22 mouse cellular contexts compared by ENCODE assay signal in the genomic region with DNA sequence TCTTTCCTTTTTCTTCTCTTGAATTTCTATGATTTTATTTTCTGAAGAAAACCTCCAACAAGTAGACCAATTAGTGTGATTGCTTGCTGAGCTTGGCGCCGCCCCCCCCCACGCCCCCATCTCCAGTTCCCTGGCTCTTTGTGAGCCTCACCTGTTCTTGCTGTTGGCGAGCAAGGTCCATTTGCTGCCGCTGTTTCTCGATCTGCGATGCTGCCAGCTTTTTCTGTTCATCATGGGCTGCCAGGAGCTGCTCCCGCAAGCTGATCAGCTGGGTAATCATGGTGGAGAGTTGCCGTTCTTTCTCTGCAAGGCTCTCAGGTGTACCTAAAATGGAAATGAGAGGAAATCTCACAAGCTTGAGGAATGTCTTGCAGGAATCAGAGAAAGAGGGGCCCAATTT.
A peak's percentile ranks its signal among the peaks of the same experiment; 100 is the strongest.
DNase-seq lines count a peak whose midpoint lies in the region; ATAC-seq and TF ChIP-seq lines count a peak whose summit lies in the region.
"Had no signal": no experiment of that assay in that cellular context is flagged by ENCODE, and none has a peak within 500 bp of the region (broad histone marks: within the 10 kb centered on the region; RNA-seq: fewer than 3 reads in every experiment).

No protein-coding gene starts in this region.

- ATAC-seq in liver, embryonic 11.5 days (replicated peaks; ENCODE audit: low FRiP score) = no peak
- ATAC-seq: activated CD4-positive, CD25-positive, alpha-beta regulatory T cell, adult 4 months; forebrain, embryonic 15.5 days; intestine, postnatal 0 days had no signal

- H3K27me3 ChIP-seq in liver, adult 2 months (ENCODE audit: control insufficient read depth, insufficient read depth, low read length) = no peaks in the 10 kb centered on the region
- H3K27me3 ChIP-seq in liver, embryonic 11.5 days (replicated peaks; ENCODE audit: control insufficient read depth, insufficient read depth, low read length) = no peaks in the 10 kb centered on the region
- H3K27me3 ChIP-seq: forebrain, embryonic 12.5 days; heart, embryonic 13.5 days; hindbrain, embryonic 12.5 days; hindbrain, embryonic 15.5 days had no signal

- TF ChIP-seq CTCF in liver, adult 2 months (IDR thresholded peaks at IDR 0.05; ENCODE audit: low read depth, low read length) = no peak

- no peak for TF ChIP-seq POLR2A in liver, adult 2 months (IDR thresholded peaks at IDR 0.05; ENCODE audit: extremely low read depth, insufficient read depth, low read length)

- intact Hi-C loops in gastrocnemius, postnatal 14 days (cut with DNase I; ENCODE audit: low total_unique reads) = no loop called here

- no peaks in the 10 kb centered on the region for H3K9me3 ChIP-seq in liver, embryonic 11.5 days (ENCODE audit: control insufficient read depth, low read length)
- H3K9me3 ChIP-seq: embryonic facial prominence, embryonic 12.5 days; embryonic facial prominence, embryonic 15.5 days; forebrain, embryonic 12.5 days; forebrain, embryonic 15.5 days; heart, embryonic 10.5 days; heart, embryonic 13.5 days; hindbrain, embryonic 12.5 days; hindbrain, embryonic 15.5 days had no signal

- no peak overlapping the region for H3K4me3 ChIP-seq in liver, adult 2 months (ENCODE audit: insufficient read depth, low read depth, low read length)
- no peak overlapping the region for H3K4me3 ChIP-seq in liver, embryonic 11.5 days (ENCODE audit: low read depth, low read length)
- H3K4me3 ChIP-seq: embryonic facial prominence, embryonic 12.5 days; embryonic facial prominence, embryonic 15.5 days; forebrain, embryonic 12.5 days; forebrain, embryonic 15.5 days; gastrocnemius, adult 2 months; heart, adult 2 months; heart, embryonic 10.5 days; heart, embryonic 13.5 days; hindbrain, embryonic 12.5 days; hindbrain, embryonic 15.5 days had no signal

- H3K9ac ChIP-seq in liver, adult 2 months (ENCODE audit: low read depth, low read length) = no peak overlapping the region
- H3K9ac ChIP-seq in liver, embryonic 11.5 days (ENCODE audit: low read depth, low read length) = no peak overlapping the region
- H3K9ac ChIP-seq: embryonic facial prominence, embryonic 12.5 days; embryonic facial prominence, embryonic 15.5 days; forebrain, embryonic 12.5 days; forebrain, embryonic 15.5 days; heart, embryonic 13.5 days; hindbrain, embryonic 12.5 days; hindbrain, embryonic 15.5 days had no signal

- peak; percentile 34 to 35 for DNase-seq in cerebellum, postnatal 10 days
- DNase-seq in cerebellum, adult 9-10 months = no peak
- peak; percentile 5 for DNase-seq in gastrocnemius, postnatal 14 days
- no peak for DNase-seq in gastrocnemius, adult 18-20 months (ENCODE audit: low spot score)
- DNase-seq in liver, adult 2 months (ENCODE audit: extremely low read depth, low read depth, low spot score) = peak; percentile 61
- DNase-seq in liver, embryonic 11.5 days (ENCODE audit: low spot score) = no peak
- DNase-seq: adrenal gland, adult 8-10 months; adrenal gland, postnatal 25 days; cerebellum, adult 18-20 months; gastrocnemius, adult 2 months; gastrocnemius, postnatal 25 days; heart, adult 2 months had no signal

- 36% methylated on average over 9 of the region's 9 CpGs for WGBS in liver, adult 2 months
- WGBS in liver, embryonic 11.5 days = 84% methylated on average over 9 of the region's 9 CpGs

- peaks cover 4% of the 10 kb centered on the region; the same call in 1 of the 2 replicates for H3K36me3 ChIP-seq in liver, adult 2 months (ENCODE audit: control insufficient read depth, insufficient read depth, low read length)
- H3K36me3 ChIP-seq in liver, embryonic 11.5 days (ENCODE audit: control insufficient read depth, insufficient read depth, low read length) = no peaks in the 10 kb centered on the region
- H3K36me3 ChIP-seq: embryonic facial prominence, embryonic 12.5 days; embryonic facial prominence, embryonic 15.5 days; forebrain, embryonic 12.5 days; forebrain, embryonic 15.5 days; heart, embryonic 10.5 days; heart, embryonic 13.5 days; hindbrain, embryonic 12.5 days; hindbrain, embryonic 15.5 days had no signal

- no peak overlapping the region for H3K4me2 ChIP-seq in liver, embryonic 11.5 days
- H3K4me2 ChIP-seq: embryonic facial prominence, embryonic 12.5 days; embryonic facial prominence, embryonic 15.5 days; forebrain, embryonic 12.5 days; forebrain, embryonic 15.5 days; heart, embryonic 13.5 days; hindbrain, embryonic 12.5 days; hindbrain, embryonic 15.5 days had no signal

- peaks cover 6% of the 10 kb centered on the region for H3K4me1 ChIP-seq in liver, adult 2 months (ENCODE audit: control insufficient read depth, insufficient read depth, low read length)
- no peaks in the 10 kb centered on the region for H3K4me1 ChIP-seq in liver, embryonic 11.5 days (replicated peaks; ENCODE audit: control insufficient read depth, insufficient read depth, low read length)

- no peaks in the 10 kb centered on the region; the same call in 1 of the 2 replicates for H3K79me2 ChIP-seq in liver, adult 2 months (ENCODE audit: control insufficient read depth, insufficient read depth, low read length)

- no peak overlapping the region for H3K27ac ChIP-seq in liver, adult 2 months (replicated peaks; ENCODE audit: insufficient read depth, low read depth, low read length)
- no peak overlapping the region for H3K27ac ChIP-seq in liver, embryonic 11.5 days (ENCODE audit: low read depth, low read length)
- H3K27ac ChIP-seq: embryonic facial prominence, embryonic 12.5 days; embryonic facial prominence, embryonic 15.5 days; forebrain, embryonic 15.5 days; gastrocnemius, adult 2 months; heart, adult 2 months; heart, embryonic 10.5 days; heart, embryonic 13.5 days; hindbrain, embryonic 12.5 days; hindbrain, embryonic 15.5 days had no signal

Comparison
In these comparisons a context has a peak if more than half of its experiments do, and no peak if none do; other contexts are left out.
1. DNase-seq: peak in cerebellum, postnatal 10 days (2 of 2), gastrocnemius, postnatal 14 days (single experiment) and liver, adult 2 months (single experiment); none in cerebellum, adult 9-10 months (single experiment), gastrocnemius, adult 18-20 months (single experiment) and liver, embryonic 11.5 days (single experiment).